Mouse (Mus musculus): ENCODE measurements around the gene Fkbp10.

Gene Fkbp10

DNA sequence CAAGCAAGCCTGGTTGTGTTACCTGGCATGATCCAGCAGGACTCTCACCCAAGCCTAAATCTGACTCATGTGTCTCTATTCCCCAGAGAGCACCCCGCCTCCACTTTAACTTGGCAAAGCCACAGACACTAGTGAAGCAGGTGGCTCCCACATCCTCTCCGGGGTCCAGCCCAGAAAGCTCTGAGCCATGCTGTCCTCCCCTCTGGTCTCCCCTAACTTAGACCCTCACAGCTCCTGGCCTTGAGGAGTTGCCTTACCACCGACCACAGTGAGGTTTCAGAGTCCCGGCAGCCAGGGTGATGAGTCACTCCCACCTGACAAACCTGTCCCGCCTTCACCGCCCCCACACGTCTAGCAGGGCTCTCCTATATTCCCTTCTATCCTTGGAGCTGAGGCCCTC, 21.8 kb upstream of the Fkbp10 start:
- DNase-seq (ENCODE audit: extremely low spot score, low spot score): no peak

DNA sequence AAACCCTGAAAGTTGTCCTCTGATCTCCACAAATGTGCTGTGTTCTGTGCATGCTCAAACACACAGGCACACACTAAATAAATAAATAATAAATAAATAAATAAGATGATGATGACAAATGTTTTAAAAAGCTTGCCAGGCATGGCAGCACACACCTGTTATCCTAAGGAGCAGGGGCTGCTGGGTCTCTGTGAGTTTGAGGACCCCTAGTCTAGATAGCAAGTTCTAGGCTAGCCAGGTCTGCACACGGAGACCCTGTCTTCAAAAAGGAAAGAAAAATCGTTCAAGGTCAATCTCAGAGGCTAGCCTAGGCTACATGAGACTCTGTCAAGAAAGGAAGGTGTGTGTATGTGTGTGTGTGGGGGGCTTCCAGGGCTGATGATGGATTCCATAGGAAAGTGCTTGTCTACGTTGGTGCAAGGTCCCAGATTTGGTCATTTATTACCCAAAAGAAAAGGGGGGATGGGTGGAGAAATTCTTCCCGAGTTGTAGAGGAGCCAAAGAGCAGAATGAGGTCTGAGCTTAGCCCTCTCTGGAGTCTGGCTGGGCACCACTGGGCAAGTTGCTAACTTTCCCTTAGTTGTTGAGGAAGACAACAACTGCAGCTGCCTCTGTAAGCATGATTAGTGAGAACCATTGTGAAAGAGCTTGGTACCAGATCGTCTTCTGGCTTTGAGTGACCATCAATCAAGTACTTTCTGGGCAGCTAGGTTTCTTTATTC, 21.0 kb upstream of the Fkbp10 start:
- no peak for DNase-seq (ENCODE audit: extremely low spot score, low spot score)

DNA sequence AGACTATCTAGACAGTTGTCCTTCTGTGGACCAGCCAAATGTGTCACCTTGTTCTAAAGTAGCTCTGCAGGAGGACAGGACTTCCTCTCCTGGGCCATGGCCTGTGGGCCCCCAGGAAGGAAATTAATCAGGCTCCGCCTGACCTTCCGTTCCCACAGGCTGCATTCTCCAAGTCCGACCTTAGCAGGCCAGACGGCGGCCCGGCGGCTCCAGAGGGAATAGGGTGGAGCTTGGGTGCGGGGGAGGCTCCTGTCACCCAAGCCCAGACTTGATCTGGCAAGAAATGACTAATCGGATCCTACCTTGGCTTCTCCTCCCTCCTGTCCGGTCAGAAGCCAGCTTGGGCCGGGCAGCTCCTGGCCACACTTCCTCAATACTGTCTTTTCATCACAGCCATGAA, 20.3 kb upstream of the Fkbp10 start:
- no peak for DNase-seq (ENCODE audit: extremely low spot score, low spot score)

DNA sequence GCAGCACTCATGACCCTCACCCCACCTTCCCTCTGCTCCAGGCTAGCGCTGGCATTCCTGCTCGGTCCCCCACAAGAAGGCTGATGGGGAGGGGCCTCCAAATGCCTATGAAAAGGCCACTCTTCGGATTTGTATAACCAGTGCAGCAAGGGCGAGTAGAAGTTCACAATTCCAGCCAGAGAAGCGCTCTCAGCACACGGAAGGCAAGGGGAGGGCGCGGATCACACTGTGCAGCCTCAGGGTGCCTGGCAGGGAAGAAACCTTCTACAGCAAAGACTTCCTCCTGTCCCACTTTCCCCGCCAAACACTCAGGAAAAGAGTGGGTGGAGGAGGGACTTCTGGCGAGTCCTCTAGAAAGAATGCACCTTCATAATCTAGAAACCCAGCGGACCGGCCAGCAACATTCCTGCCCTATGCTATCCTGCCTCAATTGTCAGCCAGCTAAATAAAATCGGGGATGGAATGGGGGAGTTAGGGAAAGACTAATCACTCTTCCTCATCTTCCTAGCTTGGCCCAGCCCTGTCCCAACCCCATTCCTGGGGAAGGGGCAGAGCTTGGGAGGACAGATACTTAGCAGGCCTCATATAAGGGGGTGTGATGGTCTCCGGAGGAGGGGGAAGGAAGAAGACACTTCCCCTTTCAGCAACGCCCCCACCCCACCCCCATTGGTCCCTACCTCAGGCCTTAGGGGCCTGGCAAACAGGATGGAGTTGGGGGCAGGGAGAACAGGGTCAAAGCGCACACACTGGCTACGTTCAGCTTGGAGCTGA, 19.5 kb upstream of the Fkbp10 start:
- no peak for DNase-seq (ENCODE audit: extremely low spot score, low spot score)

DNA sequence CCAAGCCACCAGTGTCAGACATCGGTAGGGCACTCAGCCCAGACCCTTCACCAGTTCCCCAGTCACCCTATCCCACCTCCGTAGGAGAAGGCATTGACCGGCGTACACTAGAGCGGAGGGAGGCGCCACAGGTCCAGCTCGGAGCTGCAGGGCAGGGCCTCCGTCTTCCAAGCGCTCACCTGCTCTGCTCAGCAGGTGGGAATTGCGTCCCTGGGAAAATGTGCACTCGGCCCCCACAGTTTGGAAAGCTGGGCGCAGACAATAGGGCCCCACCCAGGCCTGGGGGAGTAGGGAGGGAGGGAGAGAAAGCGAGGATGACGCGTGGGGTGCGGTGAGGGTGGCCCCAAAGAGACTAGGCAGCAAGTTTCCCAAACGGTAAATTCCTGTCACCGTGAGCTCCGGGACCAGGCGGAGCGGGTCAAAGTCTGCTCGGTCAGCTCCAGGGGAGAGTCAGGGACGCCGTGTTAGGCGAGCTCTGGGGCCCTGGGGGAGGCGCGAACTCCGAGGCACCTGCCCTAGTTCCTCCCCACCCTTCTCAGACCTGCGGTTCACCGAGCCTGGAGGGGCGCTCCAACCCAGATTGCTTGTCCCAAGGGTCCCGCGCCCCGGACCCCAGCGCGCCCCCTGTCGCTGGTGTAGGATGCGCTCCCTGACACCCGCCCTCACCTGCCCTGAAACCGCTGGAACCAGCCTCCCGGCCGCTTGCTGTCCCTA, 18.5 kb upstream of the Fkbp10 start:
- peak; percentile 45 for DNase-seq (ENCODE audit: extremely low spot score, low spot score)

DNA sequence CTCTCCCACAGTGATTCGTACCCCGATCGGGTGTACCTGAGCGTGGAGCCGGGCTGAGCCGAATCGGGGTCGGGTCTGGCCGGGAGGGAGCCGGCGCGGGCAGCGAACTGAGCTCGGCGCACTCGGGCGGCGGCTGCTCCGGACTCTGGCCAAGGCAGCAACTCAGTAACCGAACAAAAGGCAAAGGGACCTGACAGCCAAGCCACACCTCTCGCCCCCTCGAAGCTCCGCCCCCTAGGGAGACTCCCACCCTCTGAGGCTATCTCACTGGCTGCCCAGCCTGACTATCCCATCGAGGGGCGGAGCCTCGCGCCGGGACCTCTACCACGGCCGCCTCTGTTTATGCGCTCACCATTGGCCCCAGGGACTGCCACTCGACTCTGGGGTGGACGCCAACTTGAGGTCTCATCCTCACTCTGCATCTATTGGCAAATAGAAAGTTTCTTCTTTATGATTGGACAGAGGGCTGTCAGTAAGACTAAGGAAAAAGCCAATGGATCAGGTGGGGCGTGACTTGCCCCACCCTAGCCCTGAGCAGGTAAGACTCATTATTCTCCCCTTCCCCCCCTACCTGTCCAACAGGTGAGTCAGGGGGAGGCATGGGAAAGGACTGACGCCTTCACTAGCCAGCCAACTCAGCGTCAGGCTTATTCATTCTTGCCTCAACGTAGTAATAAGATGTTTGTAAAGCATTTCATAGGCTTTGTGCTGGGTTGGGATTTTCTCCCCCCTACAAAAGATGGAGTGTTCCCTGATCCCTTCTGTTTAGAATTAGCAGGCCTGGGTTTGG, 17.7 kb upstream of the Fkbp10 start, which contains the start of gene Jup:
Gene Jup (minus strand): TSS at position 164 of the 790 bp plus-strand sequence.
- peak; percentile 94 for DNase-seq (ENCODE audit: extremely low spot score, low spot score)

DNA sequence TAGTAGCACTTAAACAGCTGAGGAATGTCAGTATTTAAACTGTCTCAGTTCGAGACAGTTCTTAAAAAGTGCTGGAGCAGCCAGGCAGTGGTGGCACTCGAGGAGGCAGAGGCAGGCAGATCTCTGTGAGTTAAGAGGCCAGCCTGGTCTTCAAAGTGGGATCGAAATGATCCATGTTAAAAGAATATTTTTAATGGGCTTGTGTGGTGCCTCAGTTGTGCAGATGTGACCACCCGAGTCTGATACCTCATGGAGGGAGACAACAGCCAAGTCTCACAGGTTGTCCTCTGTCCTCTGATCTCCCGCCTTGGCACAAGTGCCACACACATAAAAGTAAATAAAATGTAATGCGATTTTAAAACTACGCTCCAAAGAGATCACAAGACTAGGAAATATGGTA, 17.0 kb upstream of the Fkbp10 start:
- no peak for DNase-seq (ENCODE audit: extremely low spot score, low spot score)

DNA sequence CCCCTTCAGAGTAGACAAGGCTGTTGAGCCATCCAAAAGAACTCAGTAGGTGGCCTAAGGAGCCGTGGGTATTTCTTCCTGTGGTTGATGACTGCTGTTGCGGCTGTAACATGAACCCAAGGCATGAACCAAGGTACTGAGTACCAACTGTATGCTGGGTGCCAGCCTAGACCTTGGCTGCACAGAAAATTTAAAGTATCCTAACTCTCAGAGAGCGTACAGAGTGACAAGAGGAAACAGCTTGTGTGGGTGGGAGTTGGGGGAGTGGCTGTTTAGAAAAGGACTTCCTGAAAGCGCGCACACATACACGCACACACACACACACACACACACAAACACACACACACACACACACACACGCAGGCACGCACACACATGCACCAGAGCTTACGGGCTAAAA, 16.2 kb upstream of the Fkbp10 start:
- DNase-seq (ENCODE audit: extremely low spot score, low spot score): no peak

DNA sequence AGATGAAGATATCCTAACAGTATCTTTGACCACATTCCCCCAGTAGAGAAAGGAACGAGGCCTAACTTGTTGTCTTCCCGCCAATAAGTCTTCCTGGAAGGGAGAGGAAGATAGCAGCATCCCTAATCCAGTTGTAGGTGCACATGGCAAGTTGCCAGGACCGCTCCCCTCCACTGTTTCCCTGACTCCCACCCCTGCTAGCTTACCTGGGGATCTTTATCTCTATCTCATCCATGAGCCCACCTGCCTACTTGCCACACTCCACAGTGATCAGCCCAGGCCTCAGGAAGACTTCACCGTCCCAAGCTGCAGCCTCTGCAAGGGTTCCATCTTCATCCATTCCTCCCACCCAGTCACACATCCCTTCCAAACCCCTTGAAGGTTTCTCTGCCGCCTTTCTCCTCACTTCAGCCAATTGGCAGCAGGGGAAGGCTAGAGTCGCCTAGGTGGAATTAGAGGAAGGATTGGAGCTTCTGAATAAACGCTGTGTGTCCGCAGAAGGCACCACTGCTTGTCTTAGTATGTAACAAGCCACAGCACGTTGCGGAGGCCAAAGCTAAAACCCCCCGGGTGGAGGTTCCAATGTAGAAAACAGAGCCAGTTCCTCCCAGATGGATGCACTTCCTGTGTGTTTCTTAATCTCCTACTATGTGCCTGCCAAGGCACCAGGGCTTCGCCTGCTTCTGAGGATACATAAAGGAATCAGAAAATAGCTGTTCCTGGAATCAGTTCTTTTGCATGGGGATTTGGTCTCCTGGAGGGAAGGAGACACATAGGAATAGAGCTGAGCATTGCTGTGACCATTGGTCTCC, 15.6 kb upstream of the Fkbp10 start:
- no peak for DNase-seq (ENCODE audit: extremely low spot score, low spot score)

DNA sequence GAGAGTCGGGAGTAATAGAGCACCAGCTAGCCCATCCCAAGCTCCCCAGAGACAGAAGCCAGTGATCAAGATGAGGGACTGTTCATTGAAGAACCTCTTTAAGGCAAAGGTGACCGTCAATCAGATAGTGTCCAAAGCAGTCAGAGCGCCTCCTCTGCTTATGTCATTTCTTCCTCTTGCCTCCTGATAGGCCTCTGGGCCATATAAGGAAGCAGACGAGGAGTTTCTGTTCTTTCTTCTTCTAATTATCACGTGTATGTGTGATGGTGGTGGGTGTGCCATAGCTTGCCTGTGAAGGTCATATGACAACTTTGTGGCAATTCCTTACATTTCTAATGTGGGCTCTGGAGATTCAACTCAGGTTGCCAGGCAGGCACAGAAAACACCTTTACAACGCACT, 14.7 kb upstream of the Fkbp10 start:
- DNase-seq (ENCODE audit: extremely low spot score, low spot score): no peak

DNA sequence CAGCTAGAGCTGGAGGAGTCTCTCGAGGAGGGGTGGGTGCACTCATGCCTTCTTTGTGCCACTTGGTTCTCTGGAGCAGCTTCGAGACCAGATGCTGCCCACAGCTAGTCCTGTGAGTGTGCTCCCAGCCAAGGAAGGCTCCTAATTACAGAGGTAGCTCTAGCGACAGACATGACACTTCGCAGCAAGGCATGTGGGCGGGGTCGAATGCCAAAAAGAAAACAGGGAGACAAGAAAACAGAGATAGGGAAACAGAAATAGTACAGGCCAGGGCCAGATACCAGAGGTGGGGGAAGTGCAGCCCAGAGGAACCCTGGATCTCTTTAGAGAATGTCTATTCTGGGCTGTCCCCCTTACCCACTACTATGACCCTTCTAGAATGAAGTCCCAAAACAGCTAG, 13.3 kb upstream of the Fkbp10 start:
- DNase-seq (ENCODE audit: extremely low spot score, low spot score): no peak

DNA sequence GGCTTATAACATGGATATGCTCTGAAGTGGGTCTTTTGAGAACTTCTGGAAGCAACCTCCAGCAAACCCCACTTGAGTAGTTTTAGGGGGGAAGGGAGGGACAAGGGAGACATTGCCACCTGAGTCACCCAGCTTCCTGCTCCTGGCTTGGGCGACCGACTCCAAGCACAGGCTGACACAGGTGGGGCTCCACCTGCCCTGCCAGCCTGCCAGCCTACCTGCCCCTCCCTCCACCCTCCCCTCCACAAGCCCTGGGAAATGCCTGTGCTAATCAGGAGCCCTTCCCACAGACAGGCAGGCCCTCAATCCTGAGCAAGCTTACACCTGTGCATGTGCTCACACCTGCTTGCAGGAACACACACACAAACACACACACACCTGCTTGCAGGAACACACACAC, 12.8 kb upstream of the Fkbp10 start:
- no peak for DNase-seq (ENCODE audit: extremely low spot score, low spot score)

DNA sequence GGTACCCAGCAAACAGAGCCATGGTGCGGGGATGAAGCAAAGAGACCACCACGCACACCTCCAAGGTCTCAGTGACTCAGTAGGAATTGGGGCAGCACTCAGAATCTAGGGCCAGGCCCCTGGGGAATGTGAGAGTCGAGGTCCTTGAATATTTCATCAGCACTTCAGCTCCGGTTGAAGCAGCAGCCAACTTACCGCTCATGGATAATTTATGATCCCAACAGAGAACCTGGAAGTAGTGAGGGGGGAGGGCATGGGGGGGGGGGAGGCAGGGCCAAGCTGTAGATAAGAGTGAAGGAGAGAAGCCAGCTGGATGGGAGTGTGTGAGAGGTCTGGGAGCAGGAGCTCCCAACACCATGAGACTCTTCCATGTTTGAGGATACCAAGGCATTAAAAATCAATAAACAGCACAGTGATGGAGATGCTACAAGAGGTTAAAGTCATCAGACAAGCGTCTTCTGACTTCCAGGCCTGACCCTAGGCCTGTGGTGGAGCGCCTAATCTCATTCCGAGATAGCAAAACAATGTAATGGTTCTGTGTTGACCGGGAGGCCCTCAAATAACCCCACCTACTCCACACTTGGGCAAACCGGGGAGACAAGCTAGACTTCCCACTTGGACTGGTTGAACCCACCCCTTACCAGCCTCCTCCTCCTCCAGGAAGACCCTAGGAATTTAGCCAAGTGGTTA, 11.9 kb upstream of the Fkbp10 start:
- DNase-seq (ENCODE audit: extremely low spot score, low spot score): no peak

DNA sequence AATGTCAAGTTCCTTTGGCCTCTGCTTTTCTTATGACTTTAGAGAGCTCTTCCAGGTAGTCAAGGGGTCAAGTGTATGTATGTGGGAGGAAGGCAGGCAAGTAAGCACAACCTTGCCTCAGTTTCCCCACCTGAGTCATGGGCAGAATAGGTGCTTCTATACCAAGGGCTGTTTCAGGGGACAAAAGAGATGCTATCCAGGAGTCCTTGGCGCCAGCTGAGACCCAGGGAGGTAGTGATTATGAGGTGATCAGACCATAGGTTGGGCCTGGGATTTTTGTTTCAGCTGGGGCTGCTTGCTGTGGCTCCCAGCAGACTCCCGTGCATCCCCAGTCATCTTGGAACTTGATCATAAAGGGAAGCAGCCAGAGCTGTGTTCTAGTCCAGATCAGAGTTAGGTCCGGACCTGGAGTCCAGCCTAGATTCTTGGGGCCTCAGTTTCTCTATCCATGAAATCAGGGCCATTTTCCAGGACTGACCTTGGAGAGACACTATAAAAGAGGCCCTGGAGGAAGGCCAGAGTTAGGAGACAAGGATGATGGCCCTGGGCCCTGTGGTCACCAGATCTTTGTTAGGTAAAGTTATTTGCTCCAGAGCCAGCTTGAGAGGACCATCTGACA, 10.9 kb upstream of the Fkbp10 start:
- no peak for DNase-seq (ENCODE audit: extremely low spot score, low spot score)

DNA sequence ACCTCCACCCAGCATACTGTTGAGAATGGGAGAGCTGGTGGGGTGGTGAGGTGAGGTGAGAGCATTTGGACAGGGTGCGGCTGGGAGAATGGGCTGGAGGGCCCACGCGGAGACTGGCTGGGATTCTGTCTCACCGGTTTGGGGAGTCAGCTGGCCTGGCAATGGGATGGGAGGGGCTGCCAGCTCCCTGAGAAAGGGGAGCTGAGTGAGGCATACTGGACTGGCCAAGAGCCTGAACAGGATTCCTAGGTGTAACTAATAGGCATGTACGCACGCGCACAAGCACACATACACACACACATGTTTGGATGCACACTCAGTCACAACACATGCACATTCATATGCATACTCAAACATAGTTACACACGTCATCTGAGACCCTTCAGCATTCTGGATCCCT, 9.2 kb upstream of the Fkbp10 start:
- DNase-seq (ENCODE audit: extremely low spot score, low spot score): no peak

DNA sequence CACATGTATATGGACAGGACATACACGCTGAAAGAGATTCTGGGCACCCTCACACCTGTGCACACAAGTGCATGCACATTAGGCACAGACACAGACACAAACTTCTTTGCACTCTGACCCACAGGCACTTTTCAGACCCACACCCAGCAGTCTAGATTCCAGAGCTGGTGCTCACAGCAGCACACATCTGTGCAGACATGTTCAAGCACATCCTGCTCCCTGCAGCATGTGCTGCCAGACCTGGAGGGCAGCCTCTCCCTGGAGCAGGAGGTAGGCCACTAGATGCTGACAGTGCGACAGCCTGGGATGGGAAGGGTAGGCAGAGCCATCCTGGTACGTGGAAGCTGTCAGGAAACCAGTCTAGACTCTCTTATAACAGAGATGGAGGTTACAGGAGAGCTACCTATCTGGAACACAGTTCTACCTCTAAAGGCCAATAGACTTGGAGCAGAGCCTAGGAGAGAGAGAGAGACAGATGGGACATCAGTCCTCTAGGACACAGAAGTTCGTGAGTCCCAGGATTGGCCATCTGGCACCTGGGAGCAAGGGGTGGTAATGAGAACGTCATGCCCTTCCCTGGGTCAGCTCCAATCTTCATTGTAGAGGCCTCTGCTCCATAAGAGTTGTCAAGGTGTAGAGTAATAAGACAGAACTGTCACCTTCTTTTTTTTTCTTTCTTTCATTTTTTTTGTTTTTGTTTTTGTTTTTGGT, 8.3 kb upstream of the Fkbp10 start:
- no peak for DNase-seq (ENCODE audit: extremely low spot score, low spot score)

DNA sequence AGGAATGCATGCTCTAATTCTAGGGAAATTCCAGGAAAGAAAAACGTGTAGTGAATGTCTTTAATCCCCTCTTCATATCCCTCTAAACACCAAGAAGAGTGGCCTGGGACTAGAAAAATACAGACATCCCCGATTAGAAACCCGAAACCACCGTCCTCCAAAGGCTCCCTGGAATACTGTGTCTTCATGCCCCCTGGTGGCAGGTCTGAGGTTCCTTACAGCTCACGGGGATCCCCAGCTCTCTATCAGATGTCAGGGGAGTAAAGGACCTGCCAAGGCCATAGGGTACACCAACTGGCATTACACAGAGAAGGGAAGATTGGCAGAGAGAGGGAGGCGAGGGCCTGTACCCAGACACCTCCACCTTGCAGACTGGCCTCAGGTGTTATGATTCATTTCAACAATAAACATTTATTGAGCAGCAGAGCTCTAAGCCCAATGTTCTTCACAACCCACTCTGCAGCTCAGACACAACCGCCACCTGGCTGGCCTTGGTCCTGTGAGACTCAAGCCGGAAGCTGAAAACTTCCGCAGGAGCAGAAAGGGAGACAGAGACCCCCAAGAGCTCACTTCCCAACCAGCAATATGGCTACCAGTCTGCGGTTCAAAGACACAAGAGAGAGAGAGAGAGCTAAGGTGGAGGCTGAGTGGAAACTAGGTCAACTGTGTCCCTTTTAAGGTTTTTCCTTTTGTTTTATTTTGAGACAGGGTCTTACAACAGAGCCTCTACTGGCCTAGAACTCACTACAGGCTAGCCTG, 7.2 kb upstream of the Fkbp10 start:
- DNase-seq (ENCODE audit: extremely low spot score, low spot score): peak; percentile 55

DNA sequence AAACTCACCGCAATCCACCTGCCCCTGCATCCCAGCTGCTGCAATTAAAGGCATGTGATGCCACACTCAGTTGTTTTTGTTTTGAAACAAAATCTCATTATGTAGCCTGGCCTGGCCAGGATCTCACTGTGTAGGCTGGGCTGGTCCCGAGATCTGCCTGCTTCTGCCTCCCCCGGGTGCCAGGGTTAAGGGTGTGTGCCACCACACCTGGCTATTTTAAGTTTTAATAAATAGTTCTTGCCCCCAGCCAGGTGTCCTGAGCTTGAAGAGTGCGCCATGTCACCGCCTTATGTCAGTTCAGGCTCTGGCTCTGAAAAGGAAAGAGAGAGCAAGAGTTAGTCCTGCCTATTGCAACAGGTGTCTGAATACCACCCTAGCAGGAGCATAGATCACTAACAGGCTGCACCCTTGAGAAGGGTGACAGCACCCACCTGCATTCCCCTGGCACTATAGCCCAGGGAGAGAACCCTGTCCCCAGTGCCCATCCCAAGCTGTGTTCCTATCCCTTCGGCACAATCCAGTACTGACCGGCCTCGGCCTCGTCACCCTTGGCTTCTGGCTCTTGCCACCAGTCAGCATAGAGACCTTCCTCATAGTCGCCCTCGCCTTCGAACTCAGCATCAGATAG, 6.5 kb upstream of the Fkbp10 start:
- DNase-seq (ENCODE audit: extremely low spot score, low spot score): no peak

All from neural tube, embryonic 10.5 days (tissue).